Mouse (Mus musculus) forebrain, embryonic 12.5 days (tissue): Measurements from ENCODE around the gene Acvr1c. TPM values are rescaled to one million over a fixed set of nuclear protein-coding genes. Genes with fewer than 3 reads are reported as not detected.

Experiments
- ATAC-seq: fragments of 200-750 bp; cut with Nextera tagmentation; 2 replicates; pipeline ENCODE4 v1.8.0; 2017; ENCODE audit warnings: moderate TSS enrichment; ENCODE audit not compliant: low FRiP score
- H3K27ac ChIP-seq: fragments of 300-500 bp; sonication (generic); 2 replicates; pipeline ENCODE4 v1.5.1; 2016; ENCODE audit warnings: mild to moderate bottlenecking
- H3K27me3 ChIP-seq: fragments of 300-500 bp; sonication (generic); 2 replicates; pipeline ENCODE4 v1.6.1; 2016; ENCODE audit warnings: mild to moderate bottlenecking
- H3K36me3 ChIP-seq: fragments of 300-500 bp; sonication (generic); replicated peaks from 2 replicates; pipeline ENCODE4 v1.6.1; 2016; ENCODE audit warnings: mild to moderate bottlenecking
- H3K4me1 ChIP-seq: fragments of 300-500 bp; sonication (generic); 2 replicates; pipeline ENCODE4 v1.6.1; 2016
- H3K4me2 ChIP-seq: fragments of 300-500 bp; sonication (generic); 2 replicates; pipeline ENCODE4 v1.6.1; 2016; ENCODE audit warnings: mild to moderate bottlenecking, moderate library complexity
- H3K4me3 ChIP-seq: fragments of 300-500 bp; sonication (generic); replicated peaks from 2 replicates; pipeline ENCODE4 v1.5.1; 2016; ENCODE audit warnings: mild to moderate bottlenecking
- H3K9ac ChIP-seq: fragments of 300-500 bp; sonication (generic); 2 replicates; pipeline ENCODE4 v1.6.1; 2016; ENCODE audit warnings: mild to moderate bottlenecking
- H3K9me3 ChIP-seq: fragments of 300-500 bp; sonication (generic); 2 replicates; pipeline ENCODE4 v1.6.1; 2016
- WGBS: fragments of 180-500 bp; shearing (Covaris S2); methylation state at CpG from one replicate; pipeline ENCODE4 v1.1.7; 2016; 5-methylcytosine and 5-hydroxymethylcytosine counted together
- polyA plus RNA-seq: library from polyadenylated mRNA; unstranded; fragments of >200 nt; fragmentation: Nextera tagmentation; extraction: Ambion mirVana; gene quantifications from 2 replicates; pipeline ENCODE4 v1.2.1, GENCODE M21; 2016

Acvr1c gene
- polyA plus RNA-seq, 1 experiment from 2014 or later = 0.23 TPM

DNA sequence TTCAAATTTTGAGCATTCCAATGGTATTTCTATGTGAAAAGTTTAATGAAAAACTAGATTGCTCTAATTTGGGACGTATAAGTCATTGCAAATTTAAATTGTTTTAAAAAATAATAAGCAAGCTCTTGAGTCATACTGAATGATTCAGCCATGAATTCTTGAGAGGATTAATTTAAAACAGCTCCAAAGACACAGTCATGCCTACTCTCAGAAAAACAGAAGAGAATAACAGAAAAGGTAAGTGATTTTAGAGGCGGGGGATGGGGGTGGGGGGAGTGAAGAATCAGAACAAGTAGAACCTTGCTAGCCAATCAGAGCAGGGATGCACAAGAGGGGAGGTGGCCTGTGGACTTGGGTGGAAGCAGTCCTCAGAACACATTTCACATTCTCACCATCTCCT lies 7.0 kb downstream of the Acvr1c start:
- H3K4me1 ChIP-seq = no peaks in the 10 kb centered on the region
- H3K4me3 ChIP-seq = no peak overlapping the region
- no peak overlapping the region for H3K27ac ChIP-seq
- 88% methylated on average over 2 of the region's 2 CpGs for WGBS
- H3K36me3 ChIP-seq = no peaks in the 10 kb centered on the region
- no peak overlapping the region for H3K9ac ChIP-seq
- H3K9me3 ChIP-seq = no peaks in the 10 kb centered on the region
- ATAC-seq = no peak
- H3K27me3 ChIP-seq = peaks cover 9% of the 10 kb centered on the region; the same call in 1 of the 2 replicates
- H3K4me2 ChIP-seq = no peak overlapping the region

DNA sequence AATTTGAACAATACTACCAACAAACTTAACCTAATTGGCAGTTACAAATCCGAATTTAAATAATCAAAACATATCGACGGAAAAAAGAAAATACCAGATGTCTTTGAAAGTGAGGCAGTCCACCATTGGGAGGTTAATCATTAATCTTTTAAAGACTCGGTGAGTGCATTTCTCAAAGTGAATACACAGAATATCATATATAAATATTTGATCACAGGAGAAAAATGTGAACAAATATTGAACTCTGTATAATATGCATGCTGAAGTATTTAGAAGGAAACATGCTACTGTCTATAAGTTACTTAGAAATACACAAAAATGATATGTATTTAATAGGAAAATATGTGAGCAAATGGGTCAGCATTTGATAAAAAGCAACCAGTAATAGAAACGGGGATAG lies 21.0 kb downstream of the Acvr1c start:
- Histone ChIP-seq H3K27ac (no peak overlapping the region), H3K9ac (no peak overlapping the region), H3K4me3 (no peak overlapping the region), H3K4me2 (no peak overlapping the region), H3K9me3 (no peaks in the 10 kb centered on the region), H3K4me1 (no peaks in the 10 kb centered on the region), H3K36me3 (no peaks in the 10 kb centered on the region), H3K27me3 (no peaks in the 10 kb centered on the region)
- WGBS = 89% methylated on average over 5 of the region's 5 CpGs
- ATAC-seq = no peak

DNA sequence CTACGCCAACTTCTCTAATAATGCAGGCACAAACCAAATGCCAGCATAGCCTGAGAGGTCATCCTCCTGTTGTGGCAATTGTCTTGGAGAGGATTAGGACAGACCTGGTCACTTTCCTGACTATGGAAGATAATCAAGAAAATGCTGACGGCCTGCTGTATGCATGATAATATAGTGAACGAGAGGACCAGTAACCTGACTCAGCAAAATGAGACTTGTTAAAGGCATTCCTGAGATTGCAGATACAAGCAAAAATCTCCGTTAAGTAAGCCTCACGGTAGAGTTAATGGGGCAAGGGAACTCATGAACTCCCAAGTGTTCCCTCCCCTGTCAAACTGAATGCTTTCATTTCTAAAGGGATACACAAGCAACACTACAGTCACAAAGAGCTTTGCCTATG lies 28.1 kb downstream of the Acvr1c start:
- no peak overlapping the region for H3K4me3 ChIP-seq
- no peak overlapping the region for H3K9ac ChIP-seq
- no peak overlapping the region for H3K27ac ChIP-seq
- H3K4me1 ChIP-seq = peaks cover 3% of the 10 kb centered on the region; the same call in 1 of the 2 replicates
- no peak overlapping the region for H3K4me2 ChIP-seq
- no peak for ATAC-seq
- H3K27me3 ChIP-seq = no peaks in the 10 kb centered on the region
- no peaks in the 10 kb centered on the region for H3K9me3 ChIP-seq
- WGBS = 84% methylated on average over 5 of the region's 5 CpGs
- H3K36me3 ChIP-seq = no peaks in the 10 kb centered on the region

DNA sequence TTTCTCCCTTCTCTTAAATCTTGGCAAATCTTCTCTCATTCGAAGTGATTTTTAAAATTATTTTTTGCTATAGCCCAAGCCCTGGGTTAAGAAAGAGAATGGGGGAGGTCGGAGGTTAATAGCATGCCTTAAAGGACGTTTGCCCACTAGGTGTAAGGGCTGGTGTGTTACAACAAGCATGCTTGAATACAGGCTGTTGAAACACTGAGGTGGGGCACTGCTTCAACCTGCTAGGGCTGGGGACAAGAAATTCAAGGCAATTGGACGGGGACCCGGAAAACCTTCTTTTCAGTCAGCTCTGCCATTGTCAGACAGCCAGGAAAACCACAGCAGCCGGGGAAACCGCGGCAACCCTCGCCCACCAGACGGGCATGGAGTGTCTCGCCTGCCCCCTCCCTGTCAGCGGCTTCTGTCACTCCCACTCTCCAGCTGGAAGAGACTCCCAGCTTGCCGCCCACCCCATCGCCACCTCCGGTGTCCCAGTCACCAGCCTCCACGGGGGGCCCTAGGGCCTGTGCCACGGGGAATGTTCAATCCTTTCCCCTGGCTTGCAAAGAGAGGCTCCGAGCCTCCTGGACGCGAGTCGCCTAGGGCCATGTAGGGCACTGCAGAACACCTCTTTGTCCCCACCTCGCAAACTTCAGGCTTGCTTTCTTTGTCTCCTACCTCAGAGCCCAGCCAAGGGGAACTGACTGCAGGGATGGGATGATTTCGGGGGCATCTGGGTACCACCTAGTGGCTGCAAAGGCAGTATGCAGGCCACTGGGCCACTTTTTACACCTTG lies 33.4 kb downstream of the Acvr1c start:
- WGBS = 11% methylated on average over 23 of the region's 23 CpGs
- peak overlapping the region; percentile 73; the same call in 1 of the 2 replicates for H3K27ac ChIP-seq

DNA sequence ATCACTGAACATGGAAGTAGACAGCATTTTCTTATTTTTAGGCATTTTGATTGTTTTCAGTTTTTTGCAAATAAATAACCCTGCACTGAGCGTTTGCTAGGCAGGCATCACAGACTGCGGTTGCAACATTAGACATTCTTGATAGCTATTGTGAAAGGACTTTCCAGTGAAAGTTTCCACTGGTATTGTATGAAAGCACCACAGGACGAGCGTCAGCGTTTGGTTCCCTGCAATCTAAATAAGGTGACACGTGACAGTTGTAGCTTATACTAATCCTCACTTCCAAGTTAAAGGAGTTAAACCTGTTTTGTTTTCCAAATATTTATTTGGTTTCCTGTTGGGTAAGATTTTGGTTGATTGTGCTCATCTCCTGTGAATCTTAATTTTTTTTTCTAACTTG lies 34.4 kb downstream of the Acvr1c start:
- no peaks in the 10 kb centered on the region for H3K27me3 ChIP-seq
- no peaks in the 10 kb centered on the region for H3K36me3 ChIP-seq
- H3K9ac ChIP-seq = no peak overlapping the region
- WGBS = 71% methylated on average over 6 of the region's 6 CpGs
- H3K4me1 ChIP-seq = peaks cover 6% of the 10 kb centered on the region; the same call in 1 of the 2 replicates
- no peak overlapping the region for H3K27ac ChIP-seq
- no peaks in the 10 kb centered on the region for H3K9me3 ChIP-seq
- no peak for ATAC-seq
- no peak overlapping the region for H3K4me3 ChIP-seq
- H3K4me2 ChIP-seq = no peak overlapping the region

More for the DNA sequence above, 33.4 kb downstream of the Acvr1c start:
- Histone ChIP-seq H3K9me3 (no peaks in the 10 kb centered on the region), H3K4me3 (peak overlapping the region; percentile 45), H3K27me3 (no peaks in the 10 kb centered on the region), H3K4me1 (peaks cover 6% of the 10 kb centered on the region; the same call in 1 of the 2 replicates), H3K9ac (peak overlapping the region; percentile 68), H3K4me2 (peak overlapping the region; percentile 65), H3K36me3 (no peaks in the 10 kb centered on the region)
- peak; percentile 91 for ATAC-seq

DNA sequence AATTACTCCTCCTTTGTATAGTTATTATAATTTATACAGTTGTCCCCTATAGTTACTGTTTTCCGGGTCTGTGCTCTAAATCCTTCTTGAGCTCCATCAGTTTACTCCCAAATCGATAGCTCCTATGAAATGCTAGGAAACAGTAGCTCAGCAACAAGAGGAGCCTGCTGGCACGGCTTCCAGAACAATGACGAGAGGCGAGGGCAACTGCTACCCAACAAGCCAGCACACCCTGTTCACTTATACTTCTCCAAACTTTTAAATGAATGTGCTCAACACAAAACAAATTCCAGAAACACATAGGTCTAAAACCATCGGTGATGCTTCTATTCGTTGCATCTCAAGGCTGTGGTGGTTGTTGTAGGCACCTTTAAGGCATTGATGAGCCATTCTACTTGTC lies 41.5 kb downstream of the Acvr1c start:
- WGBS = 94% methylated on average over 7 of the region's 7 CpGs
- H3K4me3 ChIP-seq = no peak overlapping the region
- no peaks in the 10 kb centered on the region for H3K36me3 ChIP-seq
- H3K4me2 ChIP-seq = no peak overlapping the region
- H3K9ac ChIP-seq = no peak overlapping the region
- ATAC-seq = no peak
- H3K9me3 ChIP-seq = no peaks in the 10 kb centered on the region
- no peaks in the 10 kb centered on the region for H3K4me1 ChIP-seq
- no peak overlapping the region for H3K27ac ChIP-seq
- no peaks in the 10 kb centered on the region for H3K27me3 ChIP-seq

DNA sequence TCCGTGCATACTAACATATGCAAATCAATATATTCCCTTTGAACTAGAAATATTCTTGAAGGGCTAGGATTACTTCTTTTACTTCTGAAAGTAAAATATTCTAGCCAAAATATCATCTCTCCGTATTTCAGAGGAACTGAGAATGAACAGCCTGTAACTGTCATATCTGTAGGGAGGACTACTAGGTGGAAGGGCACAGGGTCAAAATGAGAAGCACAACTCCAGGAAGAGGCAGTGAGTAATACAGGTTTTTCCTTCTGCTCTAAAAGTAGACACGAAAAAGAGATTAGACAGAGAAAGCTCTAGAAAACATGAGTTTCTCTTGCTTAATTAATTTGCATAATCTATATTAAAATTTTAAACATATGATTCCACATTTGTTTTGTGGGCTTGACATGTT lies 48.0 kb downstream of the Acvr1c start:
- Histone ChIP-seq H3K4me1 (no peaks in the 10 kb centered on the region), H3K4me2 (no peak overlapping the region), H3K36me3 (no peaks in the 10 kb centered on the region), H3K9me3 (no peaks in the 10 kb centered on the region), H3K27me3 (no peaks in the 10 kb centered on the region), H3K4me3 (no peak overlapping the region), H3K27ac (no peak overlapping the region), H3K9ac (no peak overlapping the region)
- WGBS = 78% methylated on average over 3 of the region's 3 CpGs
- no peak for ATAC-seq

DNA sequence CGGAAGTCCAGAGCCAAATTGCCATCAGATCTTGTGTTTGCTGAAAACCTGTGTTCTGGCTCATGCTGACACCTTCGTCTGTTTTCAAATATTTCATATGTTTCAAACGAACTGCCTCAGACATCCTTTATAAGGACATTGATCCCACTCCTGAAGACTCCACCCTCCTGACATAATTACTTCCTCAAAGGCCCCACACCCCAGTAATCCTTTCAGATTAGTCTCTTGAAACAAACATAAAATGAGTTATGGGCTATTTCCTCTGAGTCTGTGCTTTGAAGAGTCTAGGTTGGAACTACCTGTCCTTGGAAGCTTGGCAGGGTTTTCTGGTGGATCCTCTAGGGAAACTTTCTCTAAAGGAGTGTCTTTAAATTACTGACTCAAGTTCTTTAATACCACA lies 53.2 kb downstream of the Acvr1c start:
- Histone ChIP-seq H3K36me3 (no peaks in the 10 kb centered on the region), H3K27ac (no peak overlapping the region), H3K4me3 (no peak overlapping the region), H3K9ac (no peak overlapping the region), H3K27me3 (no peaks in the 10 kb centered on the region), H3K9me3 (no peaks in the 10 kb centered on the region), H3K4me1 (no peaks in the 10 kb centered on the region), H3K4me2 (no peak overlapping the region)
- ATAC-seq = no peak
- WGBS = 75% methylated on average over 3 of the region's 3 CpGs

DNA sequence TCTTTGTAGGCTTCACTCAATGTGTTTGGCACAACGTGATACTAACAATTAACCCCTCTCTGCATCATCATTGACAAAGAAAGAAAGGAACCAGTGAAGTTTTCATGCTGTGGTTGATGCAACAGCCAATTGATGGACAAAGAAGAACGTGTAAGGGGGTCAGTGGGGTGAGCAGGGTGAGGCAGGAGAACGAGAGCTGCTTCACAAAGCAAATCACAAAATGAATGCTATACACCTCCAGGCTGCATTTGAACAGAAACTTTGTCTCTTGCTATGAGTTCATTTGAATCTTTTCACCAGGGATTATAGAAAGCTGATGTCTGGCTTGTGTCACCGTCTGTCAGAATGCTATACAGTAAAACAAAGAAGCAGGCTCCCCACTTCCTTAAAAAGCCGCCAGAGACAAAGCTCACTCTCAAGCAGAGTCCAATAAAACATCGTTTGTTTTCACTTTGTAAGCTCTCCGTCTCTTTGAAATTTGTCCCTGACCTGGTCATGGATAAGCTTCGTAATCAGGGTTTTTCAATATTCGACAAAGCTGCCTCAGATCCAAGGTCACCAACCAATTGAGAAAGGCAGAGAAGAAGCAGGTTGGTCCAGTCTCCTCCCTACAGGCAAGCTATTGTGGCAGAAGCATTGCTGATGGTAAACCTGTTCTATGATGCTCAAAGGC lies 67.8 kb downstream of the Acvr1c start:
- H3K36me3 ChIP-seq = no peaks in the 10 kb centered on the region
- no peaks in the 10 kb centered on the region for H3K27me3 ChIP-seq
- no peak overlapping the region for H3K4me3 ChIP-seq
- WGBS = 11% methylated on average over 9 of the region's 9 CpGs
- peaks cover 12% of the 10 kb centered on the region for H3K4me1 ChIP-seq
- H3K9ac ChIP-seq = no peak overlapping the region
- H3K9me3 ChIP-seq = no peaks in the 10 kb centered on the region
- no peak for ATAC-seq
- H3K4me2 ChIP-seq = no peak overlapping the region
- H3K27ac ChIP-seq = no peak overlapping the region

DNA sequence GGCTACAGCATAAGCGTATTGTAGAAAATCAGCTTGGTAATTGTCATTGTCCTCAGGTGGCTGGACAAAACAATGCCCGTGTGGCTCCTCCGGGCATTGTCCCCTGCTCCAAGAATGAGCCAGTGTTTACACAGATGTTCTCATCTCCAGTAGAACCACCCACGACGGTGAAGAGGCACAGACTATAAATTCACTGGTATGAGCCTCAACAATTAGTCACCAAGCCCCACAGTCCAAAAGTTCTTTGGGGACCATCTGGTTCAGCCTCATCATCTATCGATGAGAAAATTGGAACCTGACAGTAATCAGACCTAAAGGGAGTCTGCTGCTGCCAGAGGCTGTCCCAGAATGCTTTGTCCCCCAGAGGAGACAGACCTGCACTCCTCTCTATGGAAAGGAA lies 68.4 kb downstream of the Acvr1c start:
- no peak overlapping the region for H3K4me2 ChIP-seq
- WGBS = 61% methylated on average over 6 of the region's 6 CpGs
- no peaks in the 10 kb centered on the region for H3K36me3 ChIP-seq
- H3K9me3 ChIP-seq = no peaks in the 10 kb centered on the region
- no peak overlapping the region for H3K9ac ChIP-seq
- no peaks in the 10 kb centered on the region for H3K27me3 ChIP-seq
- H3K4me1 ChIP-seq = peaks cover 12% of the 10 kb centered on the region
- ATAC-seq = no peak
- H3K27ac ChIP-seq = no peak overlapping the region
- H3K4me3 ChIP-seq = no peak overlapping the region

DNA sequence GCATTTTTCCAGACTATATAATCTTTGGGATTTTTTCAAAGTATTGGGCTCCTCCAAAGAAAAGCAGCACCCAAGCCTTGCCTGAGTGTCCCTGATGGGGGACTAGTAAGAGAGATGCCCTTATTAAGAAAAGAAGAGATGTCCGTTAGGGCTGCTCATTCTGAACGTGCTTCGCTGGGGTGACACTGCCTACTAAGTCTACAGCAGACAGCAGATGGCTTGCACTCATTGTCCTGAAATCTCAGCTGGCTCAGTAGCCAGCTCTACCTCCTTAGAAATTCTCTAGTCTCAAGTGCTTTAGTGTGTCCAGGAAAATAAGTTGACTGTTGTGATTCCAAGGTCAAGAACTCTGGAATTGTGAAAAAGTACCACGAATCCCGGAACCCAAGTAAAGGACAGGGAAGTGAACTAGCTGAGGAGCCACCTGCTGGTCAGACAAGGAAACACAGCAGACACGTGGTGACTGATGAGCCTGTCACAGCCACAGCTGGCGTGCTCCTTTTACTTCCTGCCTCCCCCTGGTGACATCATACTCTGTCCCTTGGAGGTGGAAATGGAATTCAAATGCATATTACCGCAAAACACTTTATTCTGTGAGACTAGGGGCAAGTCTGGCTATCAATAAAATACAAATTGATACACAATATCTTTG lies 75.3 kb downstream of the Acvr1c start:
- Histone ChIP-seq H3K4me1 (no peaks in the 10 kb centered on the region), H3K4me3 (no peak overlapping the region), H3K9me3 (no peaks in the 10 kb centered on the region), H3K36me3 (no peaks in the 10 kb centered on the region), H3K4me2 (no peak overlapping the region), H3K9ac (no peak overlapping the region), H3K27ac (no peak overlapping the region), H3K27me3 (no peaks in the 10 kb centered on the region)
- peak; percentile 74; the same call in 1 of the 2 replicates for ATAC-seq
- 53% methylated on average over 8 of the region's 8 CpGs for WGBS

DNA sequence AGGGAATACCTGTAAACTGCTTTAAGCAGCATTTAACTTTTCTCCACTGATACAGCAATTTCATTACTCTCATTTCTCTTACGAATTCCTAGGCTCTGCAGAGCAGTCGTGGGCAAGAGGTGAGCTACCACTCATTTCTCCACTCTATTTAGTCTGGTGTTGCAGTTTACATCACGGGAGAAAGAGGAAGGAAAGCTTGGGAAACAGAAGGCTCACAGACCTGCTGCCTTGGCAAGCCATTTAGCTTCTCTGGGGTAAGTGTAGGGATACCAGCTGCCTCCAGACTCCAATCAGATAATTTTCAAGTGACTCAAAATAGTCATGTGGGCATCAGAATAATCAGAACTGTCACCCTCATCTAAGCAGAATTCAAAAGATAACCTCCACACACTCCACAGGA lies 76.6 kb downstream of the Acvr1c start:
- no peaks in the 10 kb centered on the region for H3K36me3 ChIP-seq
- 76% methylated on average over 3 of the region's 3 CpGs for WGBS
- no peak for ATAC-seq
- no peak overlapping the region for H3K4me2 ChIP-seq
- H3K4me1 ChIP-seq = no peaks in the 10 kb centered on the region
- no peak overlapping the region for H3K4me3 ChIP-seq
- no peaks in the 10 kb centered on the region for H3K9me3 ChIP-seq
- H3K27ac ChIP-seq = no peak overlapping the region
- H3K9ac ChIP-seq = no peak overlapping the region
- H3K27me3 ChIP-seq = no peaks in the 10 kb centered on the region
